Mouse (Mus musculus) heart, postnatal 0 days (tissue): ENCODE data around the gene Cap2. TPM values are rescaled to one million over a fixed set of nuclear protein-coding genes. Genes with fewer than 3 reads are reported as not detected.
A peak's percentile ranks its signal among the peaks of the same experiment; 100 is the strongest.

Experiments used
- ATAC-seq: fragments of 200-750 bp; cut with Nextera tagmentation; 2 replicates; pipeline ENCODE4 v1.8.0; 2017; ENCODE audit warnings: low read depth, moderate number of reproducible peaks, moderate library complexity; ENCODE audit not compliant: insufficient read depth
- DNase-seq: peaks from one replicate; pipeline ENCODE4 v3.0.0-alpha.2; 2016; ENCODE audit warnings: low spot score
- H3K27ac ChIP-seq: fragments of 300-500 bp; sonication (generic); 2 replicates; pipeline ENCODE4 v1.5.1; 2014; ENCODE audit warnings: low read depth, mild to moderate bottlenecking
- H3K27me3 ChIP-seq: fragments of 300-500 bp; sonication (generic); 2 replicates; pipeline ENCODE4 v1.6.1; 2014; ENCODE audit warnings: low read length, mixed read lengths; ENCODE audit not compliant: control insufficient read depth, insufficient read depth
- H3K36me3 ChIP-seq: fragments of 300-500 bp; sonication (generic); replicated peaks from 2 replicates; pipeline ENCODE4 v1.6.1; 2014; ENCODE audit warnings: low read length, mixed read lengths; ENCODE audit not compliant: control insufficient read depth, insufficient read depth
- H3K4me1 ChIP-seq: fragments of 300-500 bp; sonication (generic); 2 replicates; pipeline ENCODE4 v1.6.1; 2014; ENCODE audit warnings: antibody characterized with exemption; ENCODE audit not compliant: control insufficient read depth, insufficient read depth
- H3K4me2 ChIP-seq: fragments of 300-500 bp; sonication (generic); 2 replicates; pipeline ENCODE4 v1.6.1; 2014; ENCODE audit warnings: low read depth, mild to moderate bottlenecking, low read length, moderate library complexity
- H3K4me3 ChIP-seq: fragments of 300-500 bp; sonication (generic); 2 replicates; pipeline ENCODE4 v1.5.1; 2014; ENCODE audit warnings: low read depth, low read length
- H3K9ac ChIP-seq: fragments of 300-500 bp; sonication (generic); replicated peaks from 2 replicates; pipeline ENCODE4 v1.6.1; 2014; ENCODE audit warnings: low read depth, low read length, mixed read lengths
- H3K9me3 ChIP-seq: fragments of 300-500 bp; sonication (generic); replicated peaks from 2 replicates; pipeline ENCODE4 v1.6.1; 2016; ENCODE audit warnings: low read length; ENCODE audit not compliant: control insufficient read depth
- CTCF ChIP-seq: IDR thresholded peaks from 2 replicates; pipeline ENCODE4 v1.5.1; 2016; ENCODE audit warnings: antibody characterized with exemption, control low read depth, low read depth
- EP300 ChIP-seq: IDR thresholded peaks from 2 replicates; pipeline ENCODE4 v1.6.1; 2016; ENCODE audit warnings: antibody characterized with exemption, low read depth
- WGBS: fragments of 180-500 bp; shearing (Covaris S2); extraction: QIAGEN DNeasy Blood & Tissue Kit; methylation state at CpG from one replicate; pipeline ENCODE4 v1.1.7; 2014; 5-methylcytosine and 5-hydroxymethylcytosine counted together
- polyA plus RNA-seq: library from polyadenylated mRNA; unstranded; fragments of >200 nt; fragmentation: Nextera tagmentation; extraction: Ambion mirVana; gene quantifications from 2 replicates; pipeline ENCODE4 v1.2.1, GENCODE M21; 2015
- total RNA-seq: library from RNA; depleted of rRNA; stranded (reverse); fragments of >200 nt; gene quantifications from 2 replicates; pipeline ENCODE4 v1.2.3, GENCODE M21; 2014; ENCODE audit warnings: low replicate concordance

Cap2 gene
- total and polyA plus RNA-seq, 2 experiments from 2014 or later = 144 to 257 TPM

- WGBS = 92% methylated on average over 17 of the region's 17 CpGs
- Histone ChIP-seq H3K4me2 (no peak overlapping the region), H3K4me1 (no peaks in the 10 kb centered on the region), H3K36me3 (peaks cover 13% of the 10 kb centered on the region), H3K4me3 (no peak overlapping the region), H3K27me3 (no peaks in the 10 kb centered on the region), H3K9me3 (no peaks in the 10 kb centered on the region), H3K9ac (no peak overlapping the region), H3K27ac (no peak overlapping the region)
- no peak for TF ChIP-seq CTCF
- no peak for TF ChIP-seq EP300
- DNase-seq (no peak), ATAC-seq (no peak)
These were observed 86.2 kb downstream of the Cap2 start for GRCm38 (mm10) chr13:46587717-46588289.

DNA sequence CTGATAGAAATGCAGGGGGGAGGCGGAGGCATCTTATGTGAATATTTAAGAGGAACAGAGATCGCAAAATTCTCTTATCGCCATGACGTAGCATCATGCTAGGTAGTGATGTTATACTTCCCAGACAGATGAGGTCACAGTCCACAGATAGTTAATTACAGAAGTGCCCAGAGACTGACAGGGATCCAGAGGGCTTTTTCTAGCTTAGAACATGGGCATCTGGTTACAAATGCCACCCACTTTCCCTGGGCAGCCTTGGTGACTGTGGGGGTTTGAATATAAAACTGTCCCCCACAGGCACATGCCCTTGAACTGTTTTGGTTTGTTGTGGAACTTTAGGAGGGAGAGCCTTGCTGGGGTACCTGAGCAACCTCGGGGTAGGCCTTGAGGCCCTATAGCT is 87.0 kb downstream of the Cap2 start:
- Histone ChIP-seq H3K9me3 (no peaks in the 10 kb centered on the region), H3K4me2 (no peak overlapping the region), H3K27me3 (no peaks in the 10 kb centered on the region), H3K36me3 (peaks cover 13% of the 10 kb centered on the region), H3K4me3 (no peak overlapping the region), H3K27ac (peak overlapping the region; percentile 35; the same call in 1 of the 2 replicates), H3K9ac (no peak overlapping the region), H3K4me1 (no peaks in the 10 kb centered on the region)
- TF ChIP-seq EP300 (no peak), CTCF (no peak)
- ATAC-seq = peak; percentile 33; the same call in 1 of the 2 replicates
- DNase-seq = no peak
- 78% methylated on average over 5 of the region's 5 CpGs for WGBS

DNA sequence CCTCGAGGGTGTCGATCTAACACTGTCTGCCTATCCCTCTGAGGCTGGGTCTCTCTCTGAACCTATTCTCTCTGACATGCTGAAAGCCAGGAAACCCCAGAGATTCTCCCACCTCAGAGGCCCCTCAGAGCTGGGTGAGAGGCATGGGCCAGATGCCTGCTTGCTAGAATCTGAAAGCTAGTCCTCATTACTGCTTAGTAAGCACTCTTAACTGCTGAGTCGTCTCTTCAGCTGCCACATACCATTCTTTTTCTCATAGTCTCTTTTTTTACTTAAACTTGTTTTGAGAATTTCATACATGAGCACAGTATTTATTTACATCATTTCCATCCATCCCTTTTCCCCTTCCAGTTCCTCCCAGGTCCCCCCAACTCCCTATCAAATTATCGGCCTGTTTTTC is 89.2 kb downstream of the Cap2 start:
- no peak for ATAC-seq

GRCm38 (mm10) chr13:46600694-46601093 is 99.0 kb downstream of the Cap2 start:
- WGBS = 89% methylated on average over 5 of the region's 5 CpGs
- H3K36me3 ChIP-seq = no peaks in the 10 kb centered on the region
- no peak overlapping the region for H3K4me3 ChIP-seq
- no peaks in the 10 kb centered on the region for H3K27me3 ChIP-seq
- H3K9me3 ChIP-seq = no peaks in the 10 kb centered on the region
- no peak for DNase-seq
- H3K4me1 ChIP-seq = no peaks in the 10 kb centered on the region
- TF ChIP-seq CTCF = no peak
- TF ChIP-seq EP300 = no peak
- H3K4me2 ChIP-seq = no peak overlapping the region
- no peak for ATAC-seq
- H3K27ac ChIP-seq = no peak overlapping the region
- no peak overlapping the region for H3K9ac ChIP-seq

More for the DNA sequence above, 89.2 kb downstream of the Cap2 start:
- DNase-seq = no peak
- WGBS = 83% methylated on average over 4 of the region's 4 CpGs
- H3K4me1 ChIP-seq = no peaks in the 10 kb centered on the region
- no peak overlapping the region for H3K4me2 ChIP-seq
- TF ChIP-seq EP300 (no peak), CTCF (no peak)
- H3K9me3 ChIP-seq = no peaks in the 10 kb centered on the region
- H3K36me3 ChIP-seq = peaks cover 17% of the 10 kb centered on the region
- no peak overlapping the region for H3K4me3 ChIP-seq
- H3K27me3 ChIP-seq = no peaks in the 10 kb centered on the region
- no peak overlapping the region for H3K9ac ChIP-seq
- no peak overlapping the region for H3K27ac ChIP-seq

GRCm38 (mm10) chr13:46601386-46601785 is 99.7 kb downstream of the Cap2 start:
- Histone ChIP-seq H3K9ac (no peak overlapping the region), H3K4me3 (no peak overlapping the region), H3K36me3 (0 out of 2 replicates have a peak, but pooled peaks cover 3% of the 10 kb centered on the region), H3K4me2 (no peak overlapping the region), H3K4me1 (no peaks in the 10 kb centered on the region), H3K27me3 (no peaks in the 10 kb centered on the region), H3K27ac (no peak overlapping the region), H3K9me3 (no peaks in the 10 kb centered on the region)
- TF ChIP-seq EP300 = no peak
- no peak for TF ChIP-seq CTCF
- 81% methylated on average over 2 of the region's 2 CpGs for WGBS
- DNase-seq (no peak), ATAC-seq (no peak)

- H3K27me3 ChIP-seq = no peaks in the 10 kb centered on the region
- H3K9ac ChIP-seq = no peak overlapping the region
- no peak for ATAC-seq
- H3K4me2 ChIP-seq = no peak overlapping the region
- H3K27ac ChIP-seq = no peak overlapping the region
- WGBS = 50% methylated on average over 11 of the region's 11 CpGs
- H3K4me1 ChIP-seq = no peaks in the 10 kb centered on the region
- no peak overlapping the region for H3K4me3 ChIP-seq
- TF ChIP-seq CTCF (no peak), EP300 (no peak)
- no peaks in the 10 kb centered on the region for H3K9me3 ChIP-seq
- no peak for DNase-seq
- H3K36me3 ChIP-seq = 0 out of 2 replicates have a peak, but pooled peaks cover 3% of the 10 kb centered on the region
These were observed 101.0 kb downstream of the Cap2 start for GRCm38 (mm10) chr13:46602674-46603073.
